Mouse (Mus musculus) brain, adult 2 months (tissue): ENCODE measurements around the gene Mmp11.

Experiments used
- DNase-seq: peaks from one replicate; pipeline ENCODE4 v3.0.0; 2011; ENCODE audit warnings: low read depth, low spot score

Mmp11 gene

GRCm38 (mm10) chr10:75937851-75938643, 1.8 kb upstream of the Mmp11 start:
- DNase-seq = peak; percentile 58

GRCm38 (mm10) chr10:75936909-75937667, 792 bp upstream of the Mmp11 start:
- DNase-seq = peak; percentile 20

- no peak for DNase-seq
Observed at GRCm38 (mm10) chr10:75934991-75935390, 1.3 kb downstream of the Mmp11 start.

GRCm38 (mm10) chr10:75932891-75933290, 3.4 kb downstream of the Mmp11 start, which contains the start of gene Chchd10:
Chchd10 (plus strand) TSS chr10:75933130.
- no peak for DNase-seq

- peak; percentile 45 for DNase-seq
Observed at GRCm38 (mm10) chr10:75932081-75932678, 4.1 kb downstream of the Mmp11 start.

- no peak for DNase-seq
Observed at GRCm38 (mm10) chr10:75931311-75931710, 5.0 kb downstream of the Mmp11 start.

- DNase-seq = peak; percentile 30
Observed at GRCm38 (mm10) chr10:75930304-75930703, 6.0 kb downstream of the Mmp11 start.

- DNase-seq = no peak
Observed at GRCm38 (mm10) chr10:75926396-75926795, 9.9 kb downstream of the Mmp11 start.

- DNase-seq = no peak
Observed at GRCm38 (mm10) chr10:75924324-75924723, 12.0 kb downstream of the Mmp11 start.

- peak; percentile 58 for DNase-seq
Observed at GRCm38 (mm10) chr10:75921726-75922560, 14.4 kb downstream of the Mmp11 start.

GRCm38 (mm10) chr10:75921026-75921725, 15.1 kb downstream of the Mmp11 start, which contains the start of gene Smarcb1:
Smarcb1 (minus strand) TSS chr10:75921617.
- peak; percentile 99 for DNase-seq

GRCm38 (mm10) chr10:75919026-75919425, 17.3 kb downstream of the Mmp11 start:
- no peak for DNase-seq

GRCm38 (mm10) chr10:75916840-75917239, 19.5 kb downstream of the Mmp11 start:
- no peak for DNase-seq

- DNase-seq = no peak
Observed at GRCm38 (mm10) chr10:75915557-75915956, 20.7 kb downstream of the Mmp11 start.

- no peak for DNase-seq
Observed at GRCm38 (mm10) chr10:75913013-75913589, 23.2 kb downstream of the Mmp11 start.

GRCm38 (mm10) chr10:75910698-75911097, 25.6 kb downstream of the Mmp11 start:
- DNase-seq = no peak

- no peak for DNase-seq
Observed at GRCm38 (mm10) chr10:75906882-75907281, 29.4 kb downstream of the Mmp11 start.

- DNase-seq = no peak
Observed at GRCm38 (mm10) chr10:75904391-75904790, 31.9 kb downstream of the Mmp11 start.

- peak; percentile 44 for DNase-seq
Observed at GRCm38 (mm10) chr10:75898846-75899245, 37.5 kb downstream of the Mmp11 start.

GRCm38 (mm10) chr10:75898039-75898564, 38.2 kb downstream of the Mmp11 start:
- no peak for DNase-seq
